Mouse (Mus musculus): ENCODE results near the gene Islr2. TPM values are rescaled to one million over a fixed set of nuclear protein-coding genes. Genes with fewer than 3 reads are reported as not detected.
A peak's percentile ranks its signal among the peaks of the same experiment; 100 is the strongest.

Gene Islr2
- polyA plus RNA-seq, 1 experiment: not detected

DNA sequence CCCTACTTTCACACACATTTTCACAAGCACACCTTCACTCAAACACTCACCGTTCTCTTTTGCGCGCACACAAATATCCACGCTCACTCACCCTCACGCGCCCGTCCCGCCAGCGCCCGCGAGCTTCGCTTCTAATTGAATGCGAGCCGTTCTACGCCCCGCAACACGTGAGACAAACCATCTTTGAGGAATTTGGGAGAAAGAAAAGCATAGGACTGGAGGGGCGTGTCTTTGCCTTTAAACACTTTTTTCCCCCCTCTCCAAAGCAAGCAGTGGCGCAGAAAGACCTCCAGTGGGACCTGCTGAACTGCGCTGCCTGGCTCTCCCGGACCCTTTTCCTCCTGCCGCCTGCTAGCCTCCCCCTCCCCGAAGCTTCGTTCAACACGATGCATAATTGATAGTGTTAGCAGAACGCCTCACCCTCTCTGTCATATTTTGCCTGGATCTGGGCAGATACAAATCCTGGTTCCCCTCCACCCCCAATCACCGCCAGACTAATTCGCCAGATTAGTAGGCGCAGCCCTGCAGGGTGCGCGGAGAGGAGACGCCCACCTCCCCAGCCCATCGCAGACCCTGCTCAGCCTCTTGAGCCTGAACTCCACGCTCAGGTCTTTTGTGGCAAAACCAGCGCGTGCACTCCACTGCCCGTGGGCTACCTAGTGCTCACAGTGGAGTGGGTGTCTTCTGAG is 2.1 kb downstream of the Islr2 start:
- H3K4me1 ChIP-seq (ENCODE audit: control insufficient read depth, insufficient read depth, low read length): no peaks in the 10 kb centered on the region
- no peak overlapping the region for H3K4me3 ChIP-seq (replicated peaks; ENCODE audit: control insufficient read depth, low read depth, low read length)
- H3K27ac ChIP-seq (ENCODE audit: control insufficient read depth, insufficient read depth, low read depth, low read length, poor library complexity): no peak overlapping the region
- TF ChIP-seq POLR2A (IDR thresholded peaks at IDR 0.05; ENCODE audit: borderline replicate concordance, control insufficient read depth, low read depth, low read length): no peak
- TF ChIP-seq CTCF (IDR thresholded peaks at IDR 0.05; ENCODE audit: control insufficient read depth, insufficient read depth, low read length): no peak
- 10% methylated on average over 37 of the region's 37 CpGs for whole genome bisulfite sequencing

DNA sequence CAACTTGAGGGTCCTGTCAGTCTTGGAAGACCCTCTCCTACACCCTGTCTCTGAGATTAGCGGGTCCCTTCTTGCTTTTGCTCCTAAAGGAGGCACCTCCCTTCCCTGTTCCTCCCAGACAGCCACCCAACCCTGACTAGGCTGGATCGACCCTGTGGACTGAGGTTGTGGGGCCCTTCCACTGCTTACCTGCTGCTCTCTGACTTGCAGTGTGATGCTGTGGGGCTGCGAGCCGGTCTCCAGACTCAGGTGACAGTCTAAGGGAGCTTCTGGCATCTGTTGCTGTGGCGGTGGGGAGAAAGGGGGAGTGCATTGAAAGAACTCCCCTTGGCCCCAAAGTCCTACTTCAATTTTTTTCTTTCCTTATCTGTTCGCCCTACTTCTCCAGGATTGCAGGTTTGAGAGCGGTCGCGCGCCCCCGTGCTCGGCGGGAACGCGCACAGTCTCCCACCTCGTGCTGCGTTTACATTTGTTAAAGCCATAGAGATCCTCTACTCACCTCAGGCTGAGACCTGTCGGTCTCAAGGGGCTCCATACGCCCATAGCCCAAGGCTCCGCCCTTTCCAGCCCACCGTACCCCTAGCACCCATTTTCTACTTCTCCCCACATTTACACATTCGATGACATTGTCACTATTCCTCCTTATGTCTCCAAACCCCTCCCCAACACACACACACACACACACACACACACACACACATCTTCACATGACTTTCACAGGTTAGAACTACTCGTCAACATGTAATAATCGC is 2.9 kb downstream of the Islr2 start:
- Histone ChIP-seq H3K4me1 (ENCODE audit: control insufficient read depth, insufficient read depth, low read length) (no peaks in the 10 kb centered on the region), H3K4me3 (replicated peaks; ENCODE audit: control insufficient read depth, low read depth, low read length) (no peak overlapping the region), H3K27ac (ENCODE audit: control insufficient read depth, insufficient read depth, low read depth, low read length, poor library complexity) (no peak overlapping the region)
- 7% methylated on average over 24 of the region's 24 CpGs for whole genome bisulfite sequencing
- TF ChIP-seq CTCF (IDR thresholded peaks at IDR 0.05; ENCODE audit: control insufficient read depth, insufficient read depth, low read length) (no peak), POLR2A (IDR thresholded peaks at IDR 0.05; ENCODE audit: borderline replicate concordance, control insufficient read depth, low read depth, low read length) (no peak)

DNA sequence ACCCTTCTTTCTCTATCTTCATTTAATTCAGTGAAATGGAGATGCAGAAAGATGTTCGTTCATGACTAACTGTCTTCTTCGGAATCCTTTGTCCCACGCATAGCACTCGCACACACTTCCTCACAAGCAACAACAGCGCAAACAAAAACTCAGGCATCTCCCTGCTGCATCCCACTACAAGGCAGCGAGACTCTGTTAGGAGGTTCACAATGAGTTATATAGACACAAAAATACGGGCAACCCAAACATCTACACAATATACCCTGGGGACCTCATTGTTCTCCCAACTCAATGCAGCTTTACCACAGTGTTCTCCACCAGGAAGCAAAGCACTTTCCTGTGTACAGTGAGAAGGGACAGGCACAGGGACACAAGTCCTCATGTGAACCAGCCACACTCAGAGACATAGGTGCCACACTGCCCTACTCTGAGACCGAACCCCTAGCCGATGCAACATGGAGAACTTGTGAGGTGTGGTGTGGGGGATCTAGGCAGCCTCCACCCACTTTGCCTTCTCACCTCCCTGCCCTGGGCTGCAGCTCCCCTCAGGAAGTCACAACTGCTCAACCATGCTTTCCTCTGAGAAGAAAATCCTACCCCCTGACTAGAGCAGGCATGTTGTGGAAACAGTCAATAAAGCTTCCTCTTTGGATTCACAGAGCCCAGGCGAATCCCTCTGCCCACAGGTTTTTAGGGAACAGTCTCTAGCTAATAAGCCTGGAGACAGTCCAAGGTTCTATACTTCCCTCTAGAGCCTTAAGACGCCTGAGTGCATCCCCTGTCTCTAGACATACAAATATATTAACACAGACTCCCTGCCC is 3.6 kb downstream of the Islr2 start:
- TF ChIP-seq POLR2A (IDR thresholded peaks at IDR 0.05; ENCODE audit: borderline replicate concordance, control insufficient read depth, low read depth, low read length) (no peak), CTCF (IDR thresholded peaks at IDR 0.05; ENCODE audit: control insufficient read depth, insufficient read depth, low read length) (no peak)
- 10% methylated on average over 11 of the region's 11 CpGs for WGBS
- no peak overlapping the region for H3K4me3 ChIP-seq (replicated peaks; ENCODE audit: control insufficient read depth, low read depth, low read length)
- H3K27ac ChIP-seq (ENCODE audit: control insufficient read depth, insufficient read depth, low read depth, low read length, poor library complexity): no peak overlapping the region
- H3K4me1 ChIP-seq (ENCODE audit: control insufficient read depth, insufficient read depth, low read length): no peaks in the 10 kb centered on the region; the same call in 1 of the 2 replicates

DNA sequence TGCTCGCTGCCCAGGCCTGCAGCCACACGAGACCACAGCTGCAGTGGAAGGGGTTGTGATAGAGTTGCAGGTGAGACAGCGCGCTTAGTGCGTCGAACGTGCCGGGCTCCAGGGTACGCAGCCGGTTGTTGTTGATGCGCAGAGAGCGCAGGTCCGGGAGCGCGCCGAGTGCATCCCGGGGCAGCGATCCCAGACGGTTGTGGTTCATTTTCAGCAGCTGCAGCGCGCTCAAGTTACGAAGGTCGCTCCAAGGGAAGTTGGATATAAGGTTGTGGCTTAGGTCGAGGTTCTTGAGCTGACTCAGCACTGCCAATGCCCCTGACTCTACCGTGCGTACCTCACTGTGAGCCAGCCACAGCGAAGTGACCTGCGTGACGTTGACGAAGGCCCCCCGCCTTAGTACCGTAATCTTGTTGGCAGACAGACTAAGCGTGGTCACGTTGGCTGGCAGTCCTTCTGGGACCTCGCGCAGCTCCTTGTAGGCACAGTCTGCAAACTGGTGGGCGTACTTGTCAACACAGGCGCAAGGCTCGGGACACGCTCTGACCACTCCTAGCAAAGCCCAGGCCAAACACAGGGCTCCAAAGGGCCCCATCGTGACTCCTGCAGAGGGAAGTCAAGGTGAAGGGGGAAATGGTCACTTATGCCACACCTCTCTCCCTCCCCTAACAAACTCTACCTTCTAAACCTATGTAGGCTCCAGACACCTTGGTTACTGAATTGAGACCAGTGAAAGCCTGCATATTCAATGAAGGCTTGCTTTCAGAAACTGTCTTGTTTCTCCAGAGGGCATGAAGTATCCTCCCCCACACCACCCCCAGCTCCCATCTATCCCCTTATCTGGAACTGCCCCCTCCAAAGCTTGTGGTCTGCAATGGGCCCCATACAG is 4.5 kb downstream of the Islr2 start:
- Histone ChIP-seq H3K4me1 (ENCODE audit: control insufficient read depth, insufficient read depth, low read length) (no peaks in the 10 kb centered on the region; the same call in 1 of the 2 replicates), H3K4me3 (replicated peaks; ENCODE audit: control insufficient read depth, low read depth, low read length) (no peak overlapping the region), H3K27ac (ENCODE audit: control insufficient read depth, insufficient read depth, low read depth, low read length, poor library complexity) (no peak overlapping the region; the same call in 1 of the 2 replicates)
- WGBS: 4% methylated on average over 41 of the region's 41 CpGs
- TF ChIP-seq CTCF (IDR thresholded peaks at IDR 0.05; ENCODE audit: control insufficient read depth, insufficient read depth, low read length) (no peak), POLR2A (IDR thresholded peaks at IDR 0.05; ENCODE audit: borderline replicate concordance, control insufficient read depth, low read depth, low read length) (no peak)

DNA sequence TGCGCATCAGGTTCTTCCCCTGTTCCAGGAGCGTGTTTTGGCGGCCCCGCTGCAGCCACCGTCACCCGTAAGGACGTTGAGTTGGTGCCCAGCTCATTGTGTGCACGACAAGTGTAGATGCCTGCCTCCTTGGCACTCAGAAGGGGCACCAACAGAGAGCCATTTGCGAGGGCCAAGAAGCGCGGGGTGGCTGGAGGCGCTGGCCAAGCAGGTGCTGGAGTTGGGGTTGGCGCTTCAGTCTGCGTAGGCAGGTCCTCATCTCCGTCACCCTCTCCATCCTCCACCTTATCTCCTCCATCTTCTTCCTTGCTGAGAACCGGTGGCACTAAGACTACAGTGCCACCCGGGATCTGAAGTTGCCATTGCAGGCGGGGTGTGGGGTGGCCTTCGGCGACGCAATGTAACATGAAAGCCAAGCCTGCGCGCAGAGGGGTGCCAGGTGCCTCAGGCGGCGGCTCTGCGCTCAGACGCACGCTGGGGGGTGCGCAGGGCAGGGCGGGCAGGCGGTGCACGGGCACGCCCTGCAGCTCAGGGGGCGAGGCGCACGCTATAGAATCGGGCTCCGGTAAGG is 5.2 kb downstream of the Islr2 start:
- Histone ChIP-seq H3K27ac (ENCODE audit: control insufficient read depth, insufficient read depth, low read depth, low read length, poor library complexity) (peak overlapping the region; percentile 24; the same call in 1 of the 2 replicates), H3K4me3 (replicated peaks; ENCODE audit: control insufficient read depth, low read depth, low read length) (no peak overlapping the region), H3K4me1 (ENCODE audit: control insufficient read depth, insufficient read depth, low read length) (no peaks in the 10 kb centered on the region; the same call in 1 of the 2 replicates)
- no peak for TF ChIP-seq POLR2A (IDR thresholded peaks at IDR 0.05; ENCODE audit: borderline replicate concordance, control insufficient read depth, low read depth, low read length)
- TF ChIP-seq CTCF (IDR thresholded peaks at IDR 0.05; ENCODE audit: control insufficient read depth, insufficient read depth, low read length): no peak
- WGBS: 5% methylated on average over 38 of the region's 38 CpGs

DNA sequence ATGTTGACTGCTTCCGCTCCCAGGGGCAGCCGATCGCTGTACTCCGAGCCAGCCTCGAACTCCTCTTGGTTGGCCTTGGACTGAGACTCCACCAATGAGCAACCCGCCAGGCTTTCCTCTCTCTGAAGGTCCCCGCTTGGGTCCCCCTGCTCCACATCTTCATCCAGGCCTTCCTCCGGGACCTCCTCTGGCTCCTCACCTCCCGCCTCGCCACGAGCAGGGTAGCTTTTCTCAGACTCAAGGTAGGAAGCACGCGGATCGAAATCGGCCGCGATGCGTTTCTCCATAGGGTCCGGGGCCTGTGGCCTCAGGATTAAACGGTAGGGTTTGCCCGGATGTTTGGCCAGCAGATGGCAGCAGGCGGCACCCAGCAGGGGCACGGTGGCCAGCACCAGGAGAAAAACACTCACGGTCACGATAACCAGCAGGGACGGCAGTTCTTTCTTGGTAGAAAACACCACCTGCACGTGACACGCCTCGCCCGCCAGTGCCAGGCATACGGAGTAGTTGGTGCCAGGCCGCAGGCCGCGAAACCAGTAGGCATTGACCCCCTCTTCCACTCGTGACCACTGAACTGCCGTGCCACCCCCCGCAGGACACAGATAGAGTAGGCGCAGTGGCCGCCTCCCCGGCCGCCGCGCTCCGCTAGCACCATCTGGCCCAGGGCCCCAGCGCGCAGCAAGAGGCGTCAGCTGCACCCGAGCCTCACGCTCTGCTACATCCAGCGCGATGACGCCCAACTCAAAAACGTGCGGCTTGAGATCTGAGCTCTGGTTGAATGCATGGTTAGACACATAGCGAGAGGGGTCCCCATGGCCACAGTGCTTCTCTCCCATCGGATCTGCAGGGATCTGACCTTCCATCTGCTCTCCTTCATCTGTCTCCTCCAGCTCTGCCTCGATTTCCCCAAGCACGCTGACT is 6.1 kb downstream of the Islr2 start:
- TF ChIP-seq CTCF (IDR thresholded peaks at IDR 0.05; ENCODE audit: control insufficient read depth, insufficient read depth, low read length): peak; percentile 75
- TF ChIP-seq POLR2A (IDR thresholded peaks at IDR 0.05; ENCODE audit: borderline replicate concordance, control insufficient read depth, low read depth, low read length): peak; percentile 13; the same call in 1 of the 2 replicates
- no peaks in the 10 kb centered on the region; the same call in 1 of the 2 replicates for H3K4me1 ChIP-seq (ENCODE audit: control insufficient read depth, insufficient read depth, low read length)
- 2% methylated on average over 58 of the region's 58 CpGs for WGBS
- H3K27ac ChIP-seq (ENCODE audit: control insufficient read depth, insufficient read depth, low read depth, low read length, poor library complexity): peak overlapping the region; percentile 64
- no peak overlapping the region for H3K4me3 ChIP-seq (replicated peaks; ENCODE audit: control insufficient read depth, low read depth, low read length)
